Mouse (Mus musculus) fat pad, adult 2 months (tissue): Measurements from ENCODE around the gene Atp6v1f.

Experiments
- DNase-seq: peaks from one replicate; pipeline ENCODE4 v3.0.0-alpha.2; 2011; ENCODE audit warnings: low read depth, low spot score; ENCODE audit errors: extremely low read depth

Gene Atp6v1f

DNA sequence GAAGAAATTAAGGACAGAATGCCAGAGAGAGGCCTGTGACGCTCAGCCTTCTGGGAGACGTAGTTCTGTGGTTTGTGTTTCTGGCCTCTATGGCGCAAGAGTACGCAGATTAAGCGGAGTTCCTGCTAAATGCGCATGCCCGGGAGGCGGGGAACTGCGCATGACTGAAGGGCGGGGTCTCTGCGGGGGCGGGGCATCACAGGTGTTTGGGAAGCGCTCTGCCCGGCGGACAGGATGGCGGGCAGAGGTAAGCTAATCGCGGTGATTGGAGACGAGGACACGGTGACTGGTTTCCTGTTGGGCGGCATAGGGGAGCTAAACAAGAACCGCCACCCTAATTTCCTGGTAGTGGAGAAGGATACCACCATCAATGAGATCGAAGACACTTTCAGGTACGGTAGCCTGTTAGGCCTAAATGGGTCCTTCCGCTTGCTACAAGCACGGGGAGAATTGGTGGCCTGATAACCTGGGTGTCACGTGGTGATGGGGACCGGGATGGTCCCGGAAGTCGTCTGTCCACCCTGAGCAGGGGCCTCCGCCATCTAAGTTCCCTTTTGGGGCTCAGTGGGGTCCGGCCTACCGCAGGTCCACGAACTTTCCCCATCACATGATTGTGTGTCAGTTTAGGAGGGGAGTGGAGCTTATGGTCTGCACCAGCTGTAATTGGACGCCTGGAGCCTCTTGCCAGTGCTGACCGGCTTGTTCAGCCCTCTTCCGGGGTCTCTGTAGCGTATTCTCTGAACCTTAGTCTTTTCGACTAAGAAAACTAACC, at the start of gene Atp6v1f:
Atp6v1f (plus strand) TSS at position 136 of the 772 bp plus-strand sequence.
- DNase-seq, result peak; percentile 69

DNA sequence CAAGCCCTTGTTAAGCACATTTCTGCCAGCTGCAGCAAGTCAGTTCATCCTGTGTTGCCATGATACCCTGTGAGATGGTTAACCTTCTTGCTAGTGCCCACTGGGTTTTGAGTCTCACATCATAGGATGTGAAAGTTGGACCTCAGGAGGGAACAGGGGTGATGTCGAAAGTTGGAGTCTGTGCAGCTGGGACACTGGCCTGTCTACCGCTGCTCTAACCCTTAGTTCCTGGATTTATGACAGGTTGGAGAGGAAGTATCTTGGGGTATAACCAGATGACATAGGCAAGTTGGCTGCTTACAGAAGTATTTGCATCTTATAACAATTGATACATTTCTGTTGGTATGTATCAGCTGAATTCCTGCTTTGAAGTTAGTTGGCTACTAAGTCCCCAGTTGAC, 46.9 kb upstream of the Atp6v1f start:
- DNase-seq, result no peak

DNA sequence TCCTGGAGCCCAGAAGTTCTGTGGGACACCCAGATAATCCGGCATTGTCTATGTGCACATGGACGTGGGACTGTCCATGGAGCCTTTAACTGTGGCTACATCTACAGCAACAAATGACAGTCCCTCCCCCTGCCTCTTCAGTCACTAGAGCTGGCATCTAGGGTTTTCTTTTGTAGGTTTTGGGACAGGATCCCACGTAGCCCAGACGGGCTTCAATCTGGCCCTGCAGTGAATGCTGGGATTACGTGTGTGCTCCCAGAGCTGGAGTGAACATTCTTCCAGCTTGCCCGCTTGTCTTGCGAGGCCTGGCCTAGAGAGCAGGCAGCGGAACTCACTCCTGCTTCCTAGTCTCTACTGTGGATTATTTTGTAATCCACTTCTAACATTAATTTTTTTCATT, 42.4 kb upstream of the Atp6v1f start:
- DNase-seq, result no peak

DNA sequence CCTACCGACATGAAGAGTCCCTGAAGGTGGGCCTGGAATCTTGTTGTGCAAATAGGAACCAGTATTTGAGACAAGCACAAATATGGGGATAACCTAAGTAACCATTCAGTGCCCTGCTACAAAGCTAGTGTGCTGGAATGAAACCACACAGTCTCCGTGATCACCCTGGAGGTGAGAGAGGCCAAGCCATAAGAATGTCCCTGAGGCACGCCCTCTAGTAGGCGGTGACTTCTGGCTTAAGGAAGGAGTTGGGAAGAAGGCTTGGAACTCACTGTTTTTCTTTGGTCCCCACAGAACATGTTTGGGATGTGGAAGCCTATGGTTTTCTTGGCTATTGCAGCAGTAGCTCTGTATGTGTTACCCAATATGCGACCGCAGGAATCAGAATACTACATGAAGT, 41.2 kb upstream of the Atp6v1f start:
- no peak for DNase-seq

DNA sequence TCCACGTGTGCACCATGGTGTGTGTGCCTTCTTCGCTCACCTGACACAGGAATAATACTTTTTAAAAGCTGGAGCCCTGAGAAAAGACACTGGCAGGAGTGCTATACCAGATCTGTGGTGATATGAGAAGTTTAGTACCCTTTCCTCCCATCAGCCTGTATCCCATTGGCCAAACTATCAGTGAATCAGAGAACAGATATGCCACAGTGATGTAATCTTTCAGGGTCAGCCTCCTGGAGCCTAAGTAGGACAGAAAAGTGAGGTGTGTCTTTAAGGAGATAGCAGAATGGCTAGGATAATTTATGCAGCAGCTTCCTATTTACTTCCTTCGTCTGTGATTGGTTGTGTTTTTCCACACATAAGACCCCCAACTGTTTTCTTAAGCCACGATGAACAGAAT, 39.3 kb upstream of the Atp6v1f start:
- DNase-seq, result no peak

DNA sequence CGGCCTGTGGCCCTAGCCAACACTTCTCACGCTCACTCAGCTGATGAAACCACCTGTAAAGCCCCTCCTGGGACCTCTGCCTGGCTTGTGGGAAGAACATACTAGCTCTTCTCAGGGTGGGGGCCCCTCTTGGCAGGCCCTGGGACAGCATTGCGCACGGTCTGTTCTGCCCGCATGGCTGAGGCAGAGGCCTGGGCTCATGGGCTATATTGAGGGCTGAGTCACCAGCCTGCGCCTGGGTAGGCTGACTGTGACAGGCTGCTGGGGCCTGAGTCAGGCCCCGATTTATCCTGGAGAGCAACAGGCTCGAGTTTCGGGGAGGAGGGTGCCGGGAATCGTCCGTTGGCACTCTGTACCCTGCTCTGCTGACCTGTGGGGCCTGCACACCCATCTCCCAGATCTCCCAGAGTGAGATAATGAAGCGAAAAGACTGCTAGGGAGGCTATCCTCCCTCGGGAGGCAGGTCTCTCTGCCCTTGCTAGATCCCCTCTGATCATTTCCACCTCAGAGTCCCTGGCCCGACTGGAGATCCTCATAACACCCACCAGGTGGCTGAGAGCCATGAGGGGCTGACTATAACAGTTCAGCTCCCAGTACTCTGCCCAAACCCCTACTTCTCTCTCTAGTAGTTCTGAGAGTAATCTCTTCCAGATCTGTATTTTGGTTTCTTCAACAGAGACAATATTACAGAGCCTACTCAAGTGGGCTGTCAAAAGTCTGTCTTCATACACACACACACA, 36.7 kb upstream of the Atp6v1f start:
- DNase-seq, result no peak

DNA sequence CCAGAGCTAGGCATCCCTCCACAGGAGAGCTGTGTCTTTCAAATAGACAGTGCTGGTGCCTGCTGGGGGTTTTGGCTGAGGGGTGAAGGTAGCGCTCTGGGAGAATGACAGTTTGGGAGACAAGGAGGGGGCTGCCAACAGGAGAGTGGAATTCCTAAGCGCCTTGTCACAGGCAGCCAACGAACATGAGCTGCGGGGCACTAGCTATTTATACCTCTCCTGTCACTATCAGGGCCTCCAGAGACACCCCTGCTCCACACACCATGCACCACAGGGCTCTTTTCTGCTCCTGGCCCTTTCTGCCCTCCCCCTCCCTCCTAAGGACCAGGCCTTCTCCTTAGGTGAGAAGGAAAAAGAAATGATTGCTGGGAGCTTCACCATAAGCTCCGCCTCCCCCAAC, 36.0 kb upstream of the Atp6v1f start:
- no peak for DNase-seq

DNA sequence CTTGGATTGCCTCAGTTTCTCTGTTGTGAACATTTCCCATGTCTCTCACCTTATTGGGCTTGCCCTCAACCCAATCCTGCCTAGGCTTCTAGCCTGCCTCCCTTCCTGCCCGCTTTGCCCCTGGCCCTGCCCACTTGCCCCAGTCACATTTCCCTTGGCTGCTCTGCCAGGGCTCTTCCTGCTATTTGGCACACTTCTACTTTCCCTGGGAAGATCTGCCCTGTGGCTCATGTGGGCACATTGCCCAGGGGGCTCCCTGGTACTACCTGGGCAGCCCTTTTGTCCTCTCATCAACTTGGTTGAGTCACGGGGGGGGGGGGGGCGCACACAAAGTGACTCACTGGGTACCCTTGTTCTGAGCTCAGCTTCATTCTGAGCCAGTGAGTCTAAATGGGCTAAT, 35.4 kb upstream of the Atp6v1f start:
- DNase-seq, result no peak

DNA sequence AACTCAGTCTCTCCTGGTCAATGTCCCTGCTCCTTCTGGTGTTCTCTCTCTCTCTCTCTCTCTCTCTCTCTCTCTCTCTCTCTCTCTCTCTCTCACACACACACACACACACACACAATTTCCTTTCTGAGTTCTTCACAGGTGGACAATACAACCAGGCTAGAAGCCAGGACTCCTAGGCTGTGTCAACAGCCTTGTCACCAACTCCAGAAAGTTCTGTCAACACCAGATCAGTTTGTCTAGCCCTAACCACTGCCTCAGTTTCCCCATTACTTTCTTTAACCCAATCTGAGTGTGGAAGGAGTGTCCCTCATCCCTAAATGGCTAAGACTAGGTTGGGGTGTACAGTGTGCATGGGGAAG, 34.9 kb upstream of the Atp6v1f start:
- DNase-seq, result no peak

DNA sequence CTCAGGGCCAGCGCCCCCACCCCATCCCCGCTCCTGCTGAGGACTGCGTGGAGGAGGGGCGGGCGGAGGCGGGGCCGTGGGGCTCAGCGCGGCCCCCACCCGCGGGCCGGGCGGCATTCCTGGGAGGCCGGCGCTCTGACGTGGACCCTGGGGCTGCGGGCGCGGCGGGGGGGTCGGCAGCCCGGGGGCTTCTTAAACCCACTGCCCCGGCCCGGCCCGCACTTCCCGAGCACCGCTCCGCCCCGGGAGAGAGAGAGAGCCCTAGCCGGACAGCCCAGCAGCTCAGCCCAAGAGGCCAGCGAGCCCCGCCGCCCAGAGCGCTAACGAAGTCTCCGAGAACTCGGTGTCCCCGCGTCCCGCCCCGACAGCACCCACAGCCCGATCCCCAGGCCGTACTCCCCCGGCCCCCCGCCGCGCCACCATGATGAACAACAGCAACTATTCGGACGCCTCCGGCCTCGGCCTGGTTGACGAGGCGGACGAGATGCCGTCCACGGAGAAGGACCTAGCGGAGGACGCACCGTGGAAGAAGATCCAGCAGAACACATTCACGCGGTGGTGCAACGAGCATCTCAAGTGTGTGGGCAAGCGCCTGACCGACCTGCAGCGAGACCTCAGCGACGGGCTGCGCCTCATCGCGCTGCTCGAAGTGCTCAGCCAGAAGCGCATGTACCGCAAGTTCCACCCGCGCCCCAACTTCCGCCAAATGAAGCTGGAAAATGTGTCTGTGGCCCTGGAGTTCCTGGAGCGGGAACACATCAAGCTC, 34.3 kb upstream of the Atp6v1f start, which contains the start of gene Flnc:
Flnc (plus strand) TSS at position 219 of the 766 bp plus-strand sequence.
- no peak for DNase-seq

DNA sequence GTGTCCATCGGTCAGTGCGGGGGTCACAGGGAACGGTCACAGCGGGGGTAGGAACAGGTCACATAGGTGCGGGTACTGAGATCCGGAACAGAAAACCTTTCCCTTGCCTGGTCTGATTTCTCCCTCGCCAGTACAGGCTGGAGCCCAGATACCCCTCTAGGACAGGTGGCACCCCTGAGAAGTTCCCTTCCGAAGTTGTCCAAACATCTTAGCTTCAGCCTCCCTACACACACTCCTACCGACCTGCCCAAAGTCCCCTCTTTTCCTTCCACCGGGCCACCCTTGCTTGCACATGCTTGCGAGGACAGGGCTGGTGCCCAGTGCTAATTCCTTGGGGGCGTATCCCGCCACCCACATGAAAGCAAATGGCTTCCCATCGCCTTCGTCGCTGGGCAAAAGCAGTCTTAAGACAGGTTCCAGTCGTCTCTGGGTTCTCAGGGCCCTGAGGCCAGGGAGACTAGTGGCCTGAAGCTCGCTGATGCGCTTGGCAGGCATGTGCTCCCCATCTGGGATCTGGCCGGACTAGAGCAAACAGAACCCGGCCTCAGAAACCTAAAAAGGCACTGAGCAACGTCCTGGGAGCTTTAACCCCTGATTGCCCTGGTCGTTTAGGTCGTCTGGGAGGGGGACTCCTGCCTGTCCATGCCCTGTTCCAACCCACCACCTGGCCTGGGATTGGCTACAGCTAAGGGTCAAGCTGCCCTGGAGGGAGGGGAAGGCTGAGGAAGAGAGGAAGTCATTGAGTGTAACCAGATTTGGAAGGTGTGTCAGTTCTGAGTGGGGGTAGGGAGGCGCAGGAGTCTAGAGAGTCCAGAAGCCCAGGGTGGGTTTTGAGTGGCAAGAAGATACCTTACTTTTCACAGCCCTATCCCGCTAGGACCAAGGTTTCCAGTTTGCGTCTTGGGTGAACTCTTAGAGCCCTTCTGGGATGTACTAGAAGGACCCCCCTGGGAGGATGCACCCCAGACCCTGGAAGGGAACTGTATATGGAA, 33.4 kb upstream of the Atp6v1f start:
- no peak for DNase-seq

DNA sequence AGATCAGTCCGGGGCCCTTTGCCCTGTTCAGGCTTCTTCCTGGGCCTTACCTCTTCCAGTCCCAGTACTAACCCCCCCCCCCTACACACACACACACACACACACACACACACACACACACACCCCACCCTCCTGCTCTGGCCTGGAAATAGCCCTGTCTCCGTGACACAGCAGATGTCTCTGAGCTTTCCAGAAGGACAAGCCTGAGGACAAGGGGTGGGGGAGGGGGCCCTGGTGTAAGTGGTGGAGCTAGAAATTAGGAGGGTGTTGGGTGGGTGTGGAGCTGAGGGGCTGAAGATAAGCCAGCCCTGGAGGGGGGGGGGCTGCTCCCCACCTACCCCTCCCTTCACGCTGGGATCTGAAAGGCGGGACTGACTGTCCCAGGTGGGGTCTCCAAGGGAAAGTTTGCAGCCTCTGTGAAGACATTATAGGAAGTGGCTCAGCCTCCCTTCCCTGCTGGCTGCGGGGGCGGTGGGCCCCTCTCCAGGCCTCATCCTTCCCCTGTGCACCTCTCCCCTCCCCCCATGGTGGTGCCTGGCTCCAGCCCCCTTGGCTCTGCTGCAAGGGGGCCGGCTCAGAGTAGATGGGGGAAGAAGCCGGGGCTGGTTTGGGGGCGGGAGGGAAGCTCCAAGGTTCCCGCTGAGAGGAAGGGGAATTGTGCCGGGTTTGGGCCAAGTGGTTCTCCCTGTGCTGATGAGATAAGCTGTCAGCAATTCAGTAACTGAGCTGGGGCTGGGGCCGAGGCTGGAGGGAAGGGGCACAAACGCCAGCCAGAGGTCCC, 32.4 kb upstream of the Atp6v1f start:
- no peak for DNase-seq

DNA sequence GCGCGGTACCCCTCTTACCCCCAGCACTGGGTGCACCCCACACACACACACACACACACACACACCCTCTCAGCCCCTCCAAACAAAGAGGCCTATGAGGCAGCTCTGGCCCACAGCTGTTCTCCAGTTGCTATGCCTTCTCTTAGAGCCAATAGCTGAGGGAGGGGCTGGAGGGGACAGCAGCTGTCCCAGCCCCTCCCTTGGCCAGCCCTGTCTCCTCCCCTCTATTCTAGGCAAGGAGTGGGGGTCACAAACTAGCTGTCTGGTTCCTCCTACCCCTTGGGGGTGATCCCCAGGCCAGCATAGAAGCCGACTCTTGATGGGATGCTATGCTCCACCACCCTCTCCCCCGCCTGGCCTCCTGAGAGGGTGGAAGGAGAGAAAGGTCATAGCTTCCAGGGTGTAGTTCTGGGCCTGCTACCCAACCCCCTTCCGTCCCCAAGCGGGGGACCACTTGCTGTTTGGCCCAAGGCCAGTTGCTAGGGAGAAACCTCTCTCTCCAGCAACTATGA, 31.5 kb upstream of the Atp6v1f start:
- DNase-seq, result no peak

DNA sequence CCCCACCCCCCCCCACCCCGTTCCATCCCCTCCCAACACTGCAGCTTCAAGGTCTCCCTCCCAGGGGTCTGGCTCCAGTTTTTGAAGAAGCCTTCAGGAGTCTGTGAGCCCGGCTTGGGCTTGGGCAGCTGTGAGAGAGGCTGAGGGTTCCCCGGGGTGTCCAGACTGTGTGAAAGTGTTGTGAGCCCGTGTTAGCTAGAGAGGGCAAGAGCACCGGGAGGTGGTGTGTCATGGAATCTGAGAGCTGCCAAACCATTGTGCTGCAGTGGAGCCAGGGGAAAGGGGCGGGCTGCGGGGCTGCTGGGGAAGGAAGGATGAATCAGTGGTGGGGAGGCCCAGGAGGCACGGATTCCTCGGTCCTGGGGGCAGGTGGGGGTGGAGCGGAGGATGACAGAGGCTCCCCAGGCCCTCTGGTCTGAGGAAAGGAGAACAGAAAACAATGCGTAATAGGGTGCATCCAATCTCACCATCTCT, 31.0 kb upstream of the Atp6v1f start:
- DNase-seq, result no peak

DNA sequence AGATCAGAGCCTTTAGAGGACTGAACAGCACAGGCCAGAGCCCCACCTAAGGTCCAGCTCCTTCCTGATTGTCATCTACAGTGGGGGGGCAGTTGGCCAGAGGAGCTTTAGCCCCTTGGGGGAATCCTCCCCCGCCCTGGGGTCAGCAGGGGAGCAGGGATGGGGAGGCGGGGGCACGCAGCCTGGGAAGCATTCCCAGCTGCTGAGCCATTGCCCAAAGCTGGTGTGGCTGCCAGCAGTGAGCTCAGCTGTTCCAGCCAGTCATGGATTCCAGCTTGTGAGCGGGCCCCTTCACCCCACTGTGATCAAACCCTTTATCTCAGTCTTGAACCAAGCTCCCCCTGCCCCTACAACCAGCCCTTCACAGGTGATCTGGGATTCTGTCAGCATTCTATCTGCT, 28.3 kb upstream of the Atp6v1f start:
- no peak for DNase-seq

DNA sequence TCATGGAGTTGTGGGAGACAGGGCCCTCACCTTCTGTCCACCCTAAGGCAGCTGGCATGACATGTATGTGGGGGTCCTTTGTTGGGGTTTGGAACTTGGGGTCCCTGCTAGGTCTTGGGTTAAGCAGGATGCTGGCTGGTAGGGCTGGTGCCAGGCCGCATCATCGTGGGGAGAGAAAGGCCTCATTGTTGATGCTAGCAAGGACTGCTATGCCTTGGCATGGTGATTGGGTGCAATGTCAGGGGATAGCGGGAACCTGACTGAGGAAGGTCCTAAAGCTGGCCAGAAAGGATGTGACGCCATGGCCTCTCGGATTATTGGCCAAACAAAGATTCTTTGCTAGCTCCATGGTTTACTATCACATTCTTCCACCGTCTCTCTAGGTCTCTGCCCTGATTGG, 27.7 kb upstream of the Atp6v1f start:
- DNase-seq, result no peak

DNA sequence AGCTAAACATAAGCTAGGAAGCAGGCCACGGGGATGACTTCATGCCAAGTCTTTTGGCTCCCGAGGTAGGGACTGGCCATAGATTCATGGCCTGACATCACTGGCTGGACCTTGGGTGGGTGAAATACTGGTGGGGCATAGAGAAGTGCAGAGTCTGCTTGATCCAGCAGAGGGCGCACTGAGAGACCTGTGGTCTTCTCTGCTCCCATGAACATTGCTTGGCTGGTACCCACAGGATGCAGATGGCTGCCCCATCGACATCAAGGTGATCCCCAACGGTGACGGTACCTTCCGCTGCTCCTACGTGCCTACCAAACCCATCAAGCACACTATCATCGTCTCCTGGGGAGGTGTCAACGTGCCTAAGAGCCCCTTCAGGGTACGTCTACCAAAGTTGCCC, 22.7 kb upstream of the Atp6v1f start:
- no peak for DNase-seq

DNA sequence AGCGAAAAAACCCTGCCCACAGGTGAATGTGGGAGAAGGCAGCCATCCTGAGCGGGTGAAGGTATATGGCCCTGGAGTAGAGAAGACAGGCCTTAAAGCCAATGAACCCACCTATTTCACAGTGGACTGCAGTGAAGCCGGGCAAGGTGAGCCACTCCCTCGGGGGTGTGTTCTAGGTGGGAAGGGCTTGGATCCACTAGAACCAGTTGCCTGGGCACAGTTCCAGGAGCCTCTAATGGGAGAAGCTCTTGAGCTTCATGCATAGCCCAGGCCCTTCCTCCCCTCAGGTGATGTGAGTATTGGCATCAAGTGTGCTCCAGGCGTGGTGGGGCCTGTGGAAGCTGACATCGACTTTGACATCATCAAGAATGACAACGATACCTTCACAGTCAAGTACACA, 22.2 kb upstream of the Atp6v1f start:
- no peak for DNase-seq

DNA sequence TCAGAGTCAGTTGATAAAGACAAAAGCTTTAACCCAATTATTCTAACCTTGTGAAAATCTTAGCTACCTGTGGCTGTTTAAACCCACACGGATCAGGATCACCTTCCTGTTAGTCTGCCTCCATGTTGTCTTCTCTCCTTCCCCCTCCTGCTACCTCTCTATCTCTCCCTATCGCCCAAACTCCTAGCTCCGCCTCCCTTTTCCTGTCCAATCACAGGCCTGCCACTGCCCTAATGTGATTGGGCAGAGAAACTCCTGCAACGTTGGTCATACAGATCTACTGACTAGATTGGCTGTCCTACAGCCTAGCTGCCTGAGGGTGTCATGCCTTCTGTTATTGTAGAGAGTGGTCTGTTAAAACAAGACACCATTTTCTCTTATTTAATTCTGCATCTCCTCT, 17.7 kb upstream of the Atp6v1f start:
- DNase-seq, result no peak

DNA sequence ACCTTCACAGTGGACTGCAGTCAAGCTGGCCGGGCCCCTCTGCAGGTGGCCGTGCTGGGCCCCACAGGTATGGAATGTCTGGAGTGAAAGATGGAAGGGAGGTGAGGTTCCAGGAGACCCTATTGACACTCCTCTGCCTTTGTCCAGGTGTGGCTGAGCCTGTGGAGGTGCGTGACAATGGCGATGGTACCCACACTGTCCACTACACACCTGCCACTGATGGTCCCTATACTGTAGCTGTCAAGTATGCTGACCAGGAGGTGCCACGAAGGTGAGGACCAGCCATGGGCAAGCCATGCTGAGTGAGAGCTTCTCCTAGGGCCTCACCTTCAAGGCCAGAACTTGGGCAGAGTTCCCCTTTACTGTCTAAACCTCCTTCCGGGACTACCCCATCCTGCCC, 16.9 kb upstream of the Atp6v1f start:
- DNase-seq, result no peak
